Mouse (Mus musculus) spleen, postnatal 4 days (tissue): ENCODE measurements at regions not wholly inside any gene's neighbourhood (a gene's known extent, or its start where the extent isn't known, plus 50 kb on each side); places are given as distances from the start of the nearest gene placed in this dataset.
A peak's percentile ranks its signal among the peaks of the same experiment; 100 is the strongest.
"Not testable (repeated sequence)": the region's sequence is repeated elsewhere in the genome, so short reads cannot be mapped to it uniquely, and the experiment has no call there.

Experiments
- DNase-seq, 2 experiments: peaks; one replicate each; pipeline ENCODE4 v3.0.0; 2022; ENCODE audit warnings: low spot score in 2 of 2

DNA sequence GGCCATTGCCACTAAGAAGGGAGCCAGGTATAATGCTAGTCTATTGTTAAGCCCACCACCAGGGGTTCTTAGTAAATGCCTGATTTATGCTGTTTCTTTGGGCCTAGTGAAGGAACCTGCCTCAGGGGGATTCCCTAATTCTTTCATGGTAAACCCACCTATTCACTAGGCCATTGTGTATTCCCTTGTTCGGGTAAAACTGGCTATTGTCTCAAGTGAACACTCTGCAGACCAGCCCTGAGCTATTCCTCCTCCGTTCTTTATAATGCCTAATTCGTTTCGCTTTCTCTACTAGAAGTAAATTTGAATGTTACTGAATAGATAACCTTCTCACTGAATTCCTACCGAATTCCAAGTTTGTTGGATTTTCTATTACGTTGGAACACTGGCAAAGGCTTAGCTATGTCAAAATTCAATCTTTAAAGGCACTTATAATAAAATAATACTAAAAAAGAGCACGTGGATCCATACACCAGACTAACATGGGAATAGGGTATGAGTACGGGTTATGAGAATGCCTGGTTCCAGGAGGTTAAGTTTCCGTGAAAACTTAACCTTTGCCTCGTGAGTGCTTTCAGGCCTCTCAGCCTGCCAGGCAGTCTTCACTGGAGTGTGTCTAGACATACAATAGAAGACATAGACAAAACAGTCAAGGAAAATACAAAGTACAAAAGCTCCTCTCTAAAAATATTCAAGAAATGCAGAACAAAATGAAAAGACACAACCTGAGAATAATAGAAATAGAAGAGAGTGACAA is 536.8 kb upstream of the Cntn5 start:
- DNase-seq: not testable (repeated sequence)

DNA sequence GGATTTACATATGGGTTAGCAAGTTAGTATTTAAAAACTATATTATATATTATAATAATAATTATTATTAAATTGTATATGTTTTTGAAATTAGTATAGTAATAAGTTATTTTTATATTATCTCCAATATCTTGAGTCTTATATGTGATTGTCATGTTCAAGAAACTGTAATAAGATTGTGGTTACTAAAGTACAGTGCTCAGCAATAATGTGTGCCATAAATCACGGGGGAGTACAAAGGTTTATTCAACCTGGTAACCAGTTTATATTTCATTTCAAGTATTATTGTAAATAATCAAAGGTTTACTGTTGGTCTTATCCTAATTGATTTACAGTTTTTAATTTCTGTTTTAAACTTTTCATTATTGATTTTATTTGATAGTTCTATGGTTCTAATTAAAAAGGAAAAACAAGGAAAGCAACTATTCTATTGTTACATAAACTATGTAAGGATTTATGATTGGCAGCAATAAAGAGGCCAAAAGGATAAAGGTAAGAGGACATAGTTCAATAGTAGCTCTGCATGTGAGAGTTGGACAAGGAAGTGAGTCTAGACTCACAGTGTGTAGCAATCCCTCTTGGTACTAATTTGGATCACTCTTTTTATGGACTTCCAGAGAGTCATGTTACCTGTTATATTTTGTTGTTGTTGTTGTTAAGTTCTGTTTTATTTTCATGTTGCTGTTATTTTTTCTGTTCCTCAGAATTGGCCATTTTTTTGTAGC is 532.0 kb upstream of the Cntn5 start:
- DNase-seq: no peak

- DNase-seq: no peak
Observed at GRCm38 (mm10) chr9:11436014-11436413, 531.4 kb upstream of the Cntn5 start.

GRCm38 (mm10) chr9:11435019-11435418 is 530.4 kb upstream of the Cntn5 start:
- no peak for DNase-seq

DNA sequence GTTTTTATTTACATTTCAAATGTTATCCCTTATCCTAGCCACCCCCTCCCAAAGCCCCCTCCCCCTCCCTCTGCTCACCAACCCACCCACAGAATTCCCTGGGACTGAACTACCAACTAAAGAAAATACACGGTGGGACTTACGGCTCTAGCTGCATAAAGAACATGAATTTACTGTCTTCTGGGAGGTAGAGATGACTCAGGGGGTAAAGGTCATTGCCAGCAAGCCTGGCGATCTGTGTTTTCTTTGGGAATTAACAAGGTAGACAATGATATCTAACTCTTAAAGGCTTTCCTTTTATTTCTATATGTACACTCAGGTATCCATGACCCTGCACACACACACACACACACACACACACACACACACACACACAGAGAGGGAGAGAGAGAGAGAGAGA is 521.9 kb upstream of the Cntn5 start:
- DNase-seq: no peak

DNA sequence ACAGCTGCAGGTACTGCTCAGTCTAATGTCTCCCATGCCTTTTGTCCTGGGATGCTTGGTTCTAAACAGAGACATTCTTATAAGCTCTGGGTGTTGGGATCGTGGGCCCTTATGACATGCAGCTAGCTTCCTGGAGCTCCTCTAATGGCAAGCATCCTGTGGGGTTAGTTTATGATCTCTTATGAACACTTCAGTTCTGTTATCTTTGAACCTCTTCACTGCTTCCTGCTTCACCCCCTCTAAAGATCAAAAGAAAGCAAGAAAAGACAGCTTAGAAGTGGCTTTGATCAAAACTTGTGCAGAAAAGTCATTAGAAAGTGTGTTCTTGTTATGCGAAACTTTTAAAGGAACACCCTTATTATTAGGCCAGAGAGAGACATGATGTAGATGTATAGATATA is 492.3 kb upstream of the Cntn5 start:
- no peak for DNase-seq

DNA sequence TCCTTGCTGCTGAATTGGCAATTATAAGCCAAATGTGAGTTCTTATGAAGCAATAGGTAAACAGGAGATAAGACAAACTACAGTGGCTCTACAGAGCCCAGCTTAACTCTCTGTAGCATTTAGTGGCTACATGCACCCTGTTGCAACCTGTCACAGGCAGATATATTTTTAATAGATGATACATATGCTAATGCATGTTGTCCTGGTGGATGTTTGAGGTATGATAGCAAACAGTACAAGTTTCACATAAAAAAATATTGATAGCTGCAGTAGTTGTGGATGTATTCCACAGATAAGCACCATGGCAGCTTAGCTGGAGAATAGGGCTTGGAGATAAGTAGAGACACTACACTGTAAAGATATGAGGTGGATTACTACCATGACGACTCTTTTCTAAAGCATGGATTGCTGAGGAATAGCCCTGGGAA is 477.1 kb upstream of the Cntn5 start:
- no peak for DNase-seq

GRCm38 (mm10) chr9:11380531-11380930 is 476.0 kb upstream of the Cntn5 start:
- DNase-seq: no peak

DNA sequence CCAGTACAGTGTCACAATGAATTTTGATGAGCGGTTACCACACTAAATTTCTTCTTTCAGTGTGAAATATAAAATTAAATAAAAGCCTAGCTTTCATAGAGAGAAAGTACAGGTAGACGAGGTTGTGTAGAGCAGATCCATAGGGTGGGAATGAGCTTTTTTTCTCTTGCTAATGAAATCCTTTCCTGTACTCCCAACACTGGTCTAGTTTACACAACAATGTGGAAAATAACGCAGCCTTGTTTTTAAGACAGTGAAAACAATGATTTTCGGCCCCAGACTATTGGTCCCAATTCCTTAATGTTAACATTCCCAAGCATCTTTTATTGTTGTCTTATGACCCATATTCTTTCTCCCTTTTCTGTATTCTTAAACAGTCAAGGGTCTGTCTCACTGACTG is 473.5 kb upstream of the Cntn5 start:
- no peak for DNase-seq

- no peak for DNase-seq
Observed at GRCm38 (mm10) chr9:11377586-11377985, 473.0 kb upstream of the Cntn5 start.

DNA sequence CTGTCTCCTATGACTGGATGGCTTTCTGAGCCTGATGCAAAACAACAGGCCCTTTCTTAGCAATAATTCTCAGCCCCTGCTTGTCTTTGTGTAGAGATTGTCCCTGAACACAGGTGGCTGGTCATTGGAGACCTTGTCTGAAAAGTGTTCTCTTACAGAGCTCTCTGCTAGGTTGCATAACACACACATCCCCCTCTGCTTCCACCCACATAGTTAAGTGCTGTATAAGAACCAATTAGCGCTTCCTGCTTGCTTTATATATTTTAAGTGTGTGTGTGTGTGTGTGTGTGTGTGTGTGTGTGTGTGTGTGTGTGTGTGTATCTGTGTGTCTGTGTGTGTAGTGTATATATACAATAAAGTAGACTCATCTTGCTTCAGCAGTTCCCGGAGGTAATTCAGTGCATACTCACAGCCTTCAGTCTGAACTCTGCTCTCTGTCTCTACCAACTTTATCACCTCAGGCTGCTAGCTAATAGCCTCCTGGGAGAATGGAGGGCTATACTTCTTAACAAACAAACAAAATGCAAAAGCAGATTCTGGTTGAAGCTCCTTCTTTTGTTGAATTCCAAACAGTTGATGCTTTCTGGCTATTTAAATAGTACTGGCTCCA is 468.8 kb upstream of the Cntn5 start:
- DNase-seq: no peak

DNA sequence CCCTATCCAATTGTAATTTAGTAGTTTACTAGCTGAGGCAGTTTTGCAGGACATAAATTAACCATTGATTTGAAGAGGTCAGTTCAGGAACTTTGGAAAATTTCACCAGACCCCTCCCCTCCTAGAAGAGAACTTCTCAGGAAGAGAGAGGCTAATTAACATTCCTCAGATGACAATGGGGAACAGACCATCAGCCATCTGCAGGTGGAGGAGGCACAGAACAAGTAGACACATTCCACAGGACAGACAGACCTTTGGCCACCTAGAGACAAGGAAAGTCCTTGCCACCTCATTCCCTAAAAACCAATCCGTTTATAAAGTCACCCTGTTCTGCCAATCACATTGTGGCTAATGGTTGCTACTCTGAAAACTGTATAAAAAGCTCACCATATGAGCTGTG is 463.5 kb upstream of the Cntn5 start:
- no peak for DNase-seq

DNA sequence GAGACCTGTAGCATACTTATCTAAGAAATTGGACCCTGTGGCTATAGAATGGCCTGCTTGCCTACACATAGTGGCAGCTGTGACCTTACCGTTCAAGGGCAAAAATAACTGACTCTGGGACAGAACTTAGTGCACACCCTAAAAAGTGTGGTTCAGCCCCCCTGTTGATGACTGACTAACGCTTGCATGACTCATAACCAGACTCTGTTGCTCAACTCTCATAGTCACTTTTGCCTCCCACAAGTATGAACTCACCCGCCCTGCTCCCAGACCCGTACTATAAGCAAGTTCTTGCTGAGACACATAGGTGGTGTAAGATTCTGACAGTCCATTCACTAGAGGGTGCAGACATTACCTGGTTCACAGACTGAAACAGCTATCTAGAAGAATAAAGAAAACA is 424.3 kb upstream of the Cntn5 start:
- DNase-seq: no peak

DNA sequence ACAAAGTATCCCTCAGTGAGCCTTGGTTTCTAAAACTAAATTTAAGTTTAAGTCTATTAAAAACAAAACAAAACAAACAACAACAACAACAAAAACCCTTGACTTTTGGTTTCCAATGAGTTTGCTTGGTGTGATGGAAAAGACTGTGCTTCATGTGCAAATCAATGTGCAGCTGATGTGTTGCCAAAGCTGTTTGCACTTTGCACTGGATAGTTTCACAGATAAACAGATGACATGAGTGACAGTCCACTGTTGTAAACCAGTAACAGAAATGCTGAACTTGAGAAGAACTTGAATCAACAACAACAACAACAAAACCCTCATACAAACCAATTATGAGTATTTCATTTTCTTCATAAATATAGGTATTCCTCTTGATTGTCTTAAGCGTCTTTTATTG is 412.6 kb upstream of the Cntn5 start:
- DNase-seq: no peak

- not testable (repeated sequence) for DNase-seq
Observed at GRCm38 (mm10) chr9:11297116-11297515, 392.5 kb upstream of the Cntn5 start.

GRCm38 (mm10) chr9:11285135-11285534 is 380.6 kb upstream of the Cntn5 start:
- DNase-seq: no peak

DNA sequence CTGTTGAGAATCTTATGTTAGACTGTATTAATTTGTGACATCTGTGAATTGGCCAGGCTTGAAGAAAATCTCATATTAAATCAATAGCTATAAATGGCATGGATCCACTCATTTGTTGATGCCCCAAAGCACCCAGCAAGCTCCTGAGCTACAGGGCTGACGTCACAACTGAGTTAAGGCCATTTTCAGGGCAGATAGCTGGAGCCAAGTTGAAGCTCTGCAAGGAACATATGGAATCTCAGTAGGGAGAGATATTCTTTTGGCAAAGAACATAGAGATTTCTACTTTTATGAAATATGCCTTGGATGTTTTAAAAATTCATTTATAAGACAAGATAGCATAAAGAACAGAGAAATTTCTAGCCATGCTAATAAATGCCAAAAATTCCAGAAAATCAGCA is 380.0 kb upstream of the Cntn5 start:
- no peak for DNase-seq

- no peak for DNase-seq
Observed at GRCm38 (mm10) chr9:11279409-11280127, 375.0 kb upstream of the Cntn5 start.

GRCm38 (mm10) chr9:11277810-11278209 is 373.2 kb upstream of the Cntn5 start:
- peak in 1 of 2 experiments; percentile 56 for DNase-seq

DNA sequence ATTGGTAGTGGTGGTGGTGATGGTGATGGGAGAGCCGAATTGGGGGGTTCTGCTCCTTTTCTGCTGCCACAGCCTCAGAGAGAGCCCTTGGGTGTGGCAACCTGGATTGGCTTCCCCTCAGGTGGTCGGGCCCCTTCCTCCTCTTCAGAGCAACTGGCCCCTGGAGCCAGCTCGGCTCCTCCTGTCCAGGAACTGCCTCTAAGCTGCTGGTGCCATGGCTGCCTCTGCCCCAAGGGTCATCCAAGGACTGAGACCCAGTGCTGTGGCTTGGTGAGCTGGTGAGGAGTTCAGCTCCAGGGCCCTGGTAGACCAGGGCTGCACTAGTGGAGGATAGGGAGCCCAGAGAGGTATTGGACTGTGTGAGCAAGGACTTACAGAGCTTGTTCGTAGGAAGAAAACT is 372.4 kb upstream of the Cntn5 start:
- peak in 1 of 2 experiments; percentile 53 for DNase-seq

GRCm38 (mm10) chr9:11256848-11257247 is 352.3 kb upstream of the Cntn5 start:
- no peak for DNase-seq

GRCm38 (mm10) chr9:11206829-11207228 is 302.3 kb upstream of the Cntn5 start:
- DNase-seq: no peak
